Mouse (Mus musculus) 3134 (cell line): Measurements from ENCODE around the gene Ebf3.

ENCODE experiments used
- DNase-seq: peaks from one replicate; pipeline ENCODE4 v3.0.0-alpha.2; 2011; ENCODE audit warnings: low spot score; ENCODE audit not compliant: insufficient read length; ENCODE audit errors: extremely low read depth

The Ebf3 gene

DNA sequence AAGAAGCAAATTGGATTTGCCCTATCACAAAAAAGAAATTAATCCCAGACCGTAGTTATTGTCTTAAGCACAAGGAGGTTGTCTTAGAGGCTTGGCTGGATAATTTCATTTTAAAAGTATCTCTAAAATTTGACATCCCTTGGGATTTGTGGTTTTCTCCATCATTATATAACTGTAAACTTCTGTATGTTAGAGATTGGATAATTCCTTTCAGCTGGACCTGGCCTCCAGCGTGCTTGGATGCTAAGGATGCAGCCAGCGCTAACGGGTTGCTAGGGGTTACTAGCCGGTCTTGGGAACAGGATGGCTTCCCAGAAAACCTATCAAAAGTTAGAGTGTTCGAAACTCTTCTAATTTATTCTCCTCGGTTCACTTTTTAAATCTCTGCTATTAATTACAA, 19.8 kb downstream of the Ebf3 start:
- DNase-seq: no peak

DNA sequence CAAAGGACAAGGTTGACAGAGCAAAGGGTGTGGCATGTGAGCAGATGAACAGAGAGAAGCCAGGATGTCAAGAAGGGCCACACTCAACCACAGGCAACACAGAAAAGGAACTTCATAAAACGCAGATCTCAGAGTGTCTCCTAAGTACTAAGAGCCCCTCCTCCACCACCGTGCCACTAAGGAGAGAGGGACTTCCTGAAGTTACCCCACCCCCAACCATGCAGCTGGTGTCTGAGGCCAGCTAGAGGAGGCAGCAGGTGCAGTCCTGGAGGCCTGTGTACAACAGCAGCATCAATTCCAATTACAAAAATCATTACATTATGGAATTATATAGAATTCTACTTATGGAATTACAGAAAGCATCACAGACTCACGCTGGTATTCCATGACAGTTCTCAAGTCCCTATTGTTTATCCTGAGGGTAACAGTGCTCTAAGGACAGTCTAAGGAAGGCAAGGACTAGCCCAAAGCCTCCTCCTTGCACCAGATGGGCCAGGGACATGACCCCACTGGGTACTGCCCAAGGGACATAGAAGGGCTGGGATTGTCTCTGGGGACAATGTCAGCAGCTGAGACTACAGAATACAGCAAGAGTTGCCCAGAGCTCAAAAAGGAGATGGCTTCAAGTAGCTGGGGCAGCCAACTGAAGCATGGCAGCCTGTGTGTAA, 24.8 kb downstream of the Ebf3 start:
- no peak for DNase-seq

DNA sequence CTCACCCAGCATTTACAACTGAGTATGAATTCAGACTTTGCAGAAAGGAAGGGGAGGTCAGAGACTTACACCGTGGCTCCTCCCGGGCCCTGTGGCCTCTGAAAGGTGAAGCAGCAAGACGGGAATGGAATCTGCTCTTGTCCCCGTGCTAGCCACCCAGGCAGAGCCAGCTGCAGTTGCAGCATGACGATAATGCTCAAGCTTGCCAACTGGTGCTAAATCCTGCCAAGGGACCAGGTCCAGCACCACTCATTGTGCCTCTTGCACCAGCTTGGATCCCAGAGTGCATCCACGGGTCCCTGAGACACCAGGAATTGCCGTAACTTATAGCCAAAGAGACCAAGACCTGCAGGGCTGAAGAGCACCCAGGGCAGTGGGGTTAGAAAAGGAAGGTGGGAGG, 36.1 kb downstream of the Ebf3 start:
- no peak for DNase-seq

- no peak for DNase-seq
These were observed 36.5 kb downstream of the Ebf3 start for GRCm38 (mm10) chr7:137277713-137278112.

DNA sequence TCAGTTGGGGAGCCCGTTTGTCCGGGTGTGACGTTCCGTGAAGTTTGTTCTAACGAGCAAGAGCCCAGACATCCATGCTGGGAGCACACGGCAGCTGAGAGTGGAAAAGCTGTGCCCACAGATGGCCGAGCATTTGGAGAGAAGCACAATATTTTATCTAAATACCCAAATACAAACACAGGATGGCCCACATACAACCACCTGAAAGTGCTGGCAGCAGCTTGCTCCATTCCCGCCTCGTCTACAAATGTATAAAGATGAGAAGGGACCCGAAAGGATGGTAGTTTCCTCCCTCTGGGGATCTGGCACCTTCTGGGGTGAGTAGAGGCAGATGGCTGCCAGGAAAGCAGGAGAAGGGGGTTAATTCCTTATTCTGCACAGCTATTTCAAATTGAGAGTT, 42.0 kb downstream of the Ebf3 start:
- DNase-seq: no peak

DNA sequence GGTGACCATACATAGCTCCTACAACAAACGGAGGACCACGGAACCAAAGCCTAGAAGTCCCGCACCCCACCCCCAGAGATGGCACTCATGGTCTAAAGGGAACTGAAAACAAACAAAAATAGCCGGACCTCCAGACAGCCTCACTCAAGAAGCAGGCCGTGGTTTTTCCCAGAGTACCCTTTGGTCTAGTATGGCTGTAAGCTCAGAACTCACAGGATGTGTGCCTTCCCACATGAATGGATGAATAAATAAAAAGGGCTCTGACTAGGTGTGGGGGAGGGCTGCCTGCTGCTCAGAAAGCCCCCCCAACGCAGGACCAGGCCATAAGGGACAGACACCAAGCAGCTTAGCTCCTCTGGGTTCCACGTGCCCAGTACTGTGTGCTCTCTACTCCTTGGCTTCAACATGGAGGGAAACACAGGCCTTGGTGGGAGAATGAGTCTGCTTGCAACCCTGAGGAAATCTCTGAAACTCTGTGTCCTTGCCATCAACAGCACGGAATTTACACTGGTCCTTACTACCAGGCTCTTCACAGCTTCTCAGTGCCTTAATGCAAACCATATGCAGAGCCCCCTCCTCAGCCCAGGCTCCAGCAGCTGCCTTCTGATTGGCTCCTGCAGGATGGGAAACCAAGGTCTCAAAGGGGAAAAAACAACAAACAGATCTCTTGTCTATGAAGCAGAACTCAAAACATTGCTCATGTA, 45.6 kb downstream of the Ebf3 start:
- DNase-seq: no peak

GRCm38 (mm10) chr7:137267441-137267840, 46.8 kb downstream of the Ebf3 start:
- no peak for DNase-seq

GRCm38 (mm10) chr7:137266575-137266974, 47.7 kb downstream of the Ebf3 start:
- DNase-seq: no peak

GRCm38 (mm10) chr7:137262330-137262729, 51.9 kb downstream of the Ebf3 start:
- DNase-seq: no peak

DNA sequence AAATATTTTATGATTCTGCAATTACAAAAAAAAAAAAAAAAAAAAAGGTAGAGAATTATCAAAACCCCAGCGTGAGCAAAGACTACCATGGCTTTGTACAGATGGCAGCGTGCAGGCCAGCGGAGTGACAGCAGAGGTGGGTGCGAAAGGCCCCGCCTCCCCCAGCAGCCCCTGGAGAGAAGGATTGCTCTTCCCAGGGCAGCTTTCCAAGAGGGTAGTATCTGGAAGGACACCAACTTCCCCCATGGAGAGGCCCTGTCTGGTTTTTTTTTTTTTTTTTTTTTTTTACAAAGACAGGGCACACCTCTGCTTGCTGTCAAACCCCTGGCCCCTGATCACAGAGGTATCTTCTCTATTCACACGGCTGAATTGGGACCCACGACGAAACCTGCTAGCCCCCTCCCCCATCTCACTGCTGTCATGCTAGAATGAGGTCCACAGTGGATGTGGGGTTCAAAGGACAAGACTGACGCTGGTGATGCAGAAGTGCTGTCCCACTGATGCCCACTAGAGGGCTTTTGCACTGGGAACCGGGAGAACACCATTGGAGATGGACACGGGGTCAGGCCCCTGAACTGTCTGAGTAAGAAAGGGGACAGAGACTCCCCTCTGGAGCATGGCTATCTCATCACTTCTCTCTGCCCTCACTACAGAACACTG, 67.9 kb downstream of the Ebf3 start:
- DNase-seq: no peak

- DNase-seq: no peak
These were observed 69.4 kb downstream of the Ebf3 start for GRCm38 (mm10) chr7:137244839-137245238.

GRCm38 (mm10) chr7:137240481-137240880, 73.8 kb downstream of the Ebf3 start:
- DNase-seq: no peak

- no peak for DNase-seq
These were observed 74.6 kb downstream of the Ebf3 start for GRCm38 (mm10) chr7:137239542-137240133.

DNA sequence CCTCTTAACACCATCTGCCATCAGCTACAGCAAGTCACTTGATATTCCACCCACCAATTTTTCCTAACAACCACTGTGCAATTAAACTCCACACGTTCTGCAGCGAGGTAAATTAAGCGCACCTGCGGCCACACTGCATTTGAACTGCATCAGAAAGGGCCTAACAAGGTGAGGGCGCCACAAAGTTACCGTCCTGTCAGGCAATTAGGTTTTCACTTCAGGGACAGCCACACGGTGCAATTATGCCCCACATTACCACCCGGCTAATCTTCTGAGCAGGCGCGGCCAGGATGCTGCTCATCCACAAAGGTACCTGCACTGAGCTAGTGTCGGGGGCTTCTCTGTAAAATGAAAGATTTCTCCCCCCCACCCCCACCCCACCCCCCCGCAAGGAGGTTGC, 76.8 kb downstream of the Ebf3 start:
- no peak for DNase-seq

DNA sequence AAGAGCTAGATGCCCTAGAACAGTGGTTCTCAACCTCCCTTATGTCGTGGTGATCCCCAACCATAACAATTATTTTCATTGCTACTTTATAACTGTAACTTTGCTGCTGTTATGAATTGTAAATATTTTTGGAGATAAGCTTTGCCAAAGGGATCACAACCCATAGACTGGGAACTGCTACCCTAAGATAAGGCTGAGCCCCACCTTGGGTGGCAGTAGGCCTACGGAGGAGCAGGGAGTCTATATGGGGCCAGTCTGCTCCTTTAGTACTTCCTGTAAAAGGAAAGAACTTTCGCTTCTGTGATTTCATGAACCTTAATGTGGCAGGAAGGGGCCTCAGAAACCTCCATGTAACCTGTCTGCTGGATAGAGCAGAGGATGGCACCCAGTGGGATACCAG, 90.4 kb downstream of the Ebf3 start:
- no peak for DNase-seq

DNA sequence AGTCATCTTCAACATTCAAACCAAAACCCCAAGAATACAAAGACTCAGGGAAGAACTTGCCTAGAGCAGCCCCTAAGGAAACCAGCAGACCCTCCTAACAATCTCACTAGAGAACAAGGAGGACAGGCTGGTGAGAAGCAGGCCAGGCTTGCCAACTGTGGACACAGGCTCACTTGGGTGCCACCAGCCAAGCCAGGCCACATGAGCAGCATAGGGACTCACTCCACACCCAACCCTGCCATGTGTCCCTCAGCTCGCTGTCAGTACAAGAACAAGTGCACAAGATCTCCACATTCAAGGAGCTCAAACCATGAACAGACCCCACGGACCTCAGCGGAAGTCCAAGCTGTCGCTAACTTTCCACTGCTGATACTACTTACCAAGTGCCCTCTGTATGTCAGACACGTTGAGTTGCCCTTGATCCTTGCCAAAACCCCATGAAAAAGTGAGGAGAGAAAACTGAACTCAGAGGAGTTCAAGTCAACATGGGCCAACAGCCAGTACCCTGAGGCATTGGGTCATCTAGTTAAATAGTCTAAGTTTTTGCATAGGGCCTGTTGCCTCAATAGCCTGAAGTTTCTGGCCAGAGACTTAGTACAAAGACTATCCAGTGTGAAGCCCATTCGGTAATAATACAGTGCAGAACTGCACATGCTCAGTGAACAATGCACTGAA, 91.3 kb downstream of the Ebf3 start:
- DNase-seq: no peak

DNA sequence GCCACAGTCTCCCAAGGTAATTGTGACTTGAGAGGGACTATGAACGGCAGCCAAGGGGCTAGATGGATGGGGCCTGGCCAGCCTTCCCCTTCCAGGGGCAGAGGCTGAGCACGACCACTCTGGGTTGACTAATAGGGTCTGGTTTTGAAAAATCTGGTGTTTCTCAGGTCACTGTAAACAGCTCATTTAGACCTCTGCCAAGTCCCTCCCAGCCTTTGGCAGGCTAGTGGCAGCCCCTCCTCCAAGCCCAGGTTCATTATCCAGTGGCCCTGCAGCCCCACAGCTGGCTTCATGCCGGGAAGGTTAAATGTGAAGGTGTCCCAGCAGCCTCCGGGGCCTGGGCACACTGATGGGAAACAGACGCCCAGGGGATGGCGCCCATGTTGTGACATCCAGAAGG, 92.6 kb downstream of the Ebf3 start:
- DNase-seq: no peak

- no peak for DNase-seq
These were observed 93.8 kb downstream of the Ebf3 start for GRCm38 (mm10) chr7:137220436-137220835.

- no peak for DNase-seq
These were observed 95.5 kb downstream of the Ebf3 start for GRCm38 (mm10) chr7:137218706-137219105.

DNA sequence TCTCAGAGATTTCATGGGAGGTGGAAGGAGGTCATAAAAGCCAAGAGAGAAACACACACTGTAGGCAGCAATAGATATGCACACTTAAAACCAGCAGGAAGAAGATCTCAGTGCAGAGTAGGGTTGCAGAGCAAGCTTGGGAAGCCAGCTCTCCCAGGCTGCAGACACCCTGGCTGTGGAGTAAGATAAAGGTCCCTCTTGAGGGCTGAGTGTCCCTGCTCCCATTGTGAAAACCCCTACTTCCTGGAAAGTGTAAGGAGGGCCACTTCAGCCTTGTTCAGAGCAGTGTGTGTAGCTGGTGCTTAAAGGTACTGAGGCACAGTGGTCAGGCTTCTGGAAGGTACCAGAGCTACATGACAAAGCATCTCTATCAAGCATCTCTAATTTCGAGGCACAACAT, 100.8 kb downstream of the Ebf3 start:
- no peak for DNase-seq

DNA sequence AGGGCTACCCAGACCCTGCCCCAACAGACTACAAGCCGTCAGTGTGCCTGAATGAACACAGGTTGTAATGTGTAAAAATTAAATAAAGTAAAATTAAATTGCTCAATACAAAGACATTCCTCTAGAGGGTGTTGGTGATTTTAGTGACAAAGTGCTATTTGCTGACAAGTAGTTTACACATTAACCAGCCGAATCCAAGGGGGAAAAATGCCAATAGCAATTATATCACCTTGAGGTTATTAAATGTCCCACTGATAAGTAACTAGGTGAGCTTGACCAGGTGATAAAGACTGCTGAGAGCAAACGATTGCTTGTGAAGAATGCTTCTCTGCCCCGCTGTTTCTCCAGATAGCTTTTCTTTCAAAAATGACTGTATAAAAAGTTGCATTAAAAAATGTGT, 102.9 kb downstream of the Ebf3 start:
- DNase-seq: no peak
